Mouse (Mus musculus) CH12.LX (cell line): ENCODE data around the gene Socs7.

Experiments
- CTCF ChIP-seq, 2 experiments: IDR thresholded peaks in 1 of 2; conservative IDR thresholded peaks in 1 of 2; 2 replicates each; pipeline ENCODE4 v1.5.1; 2011 to 2012; ENCODE audit warnings: low read depth in 2 of 2, low read length in 2 of 2, improper control_type of control experiment in 1 of 2, inconsistent platforms in 1 of 2, mild to moderate bottlenecking in 1 of 2, moderate library complexity in 1 of 2
- HCFC1 ChIP-seq: IDR thresholded peaks from 2 replicates; pipeline ENCODE4 v1.6.1; 2012; ENCODE audit warnings: low read depth, mild to moderate bottlenecking, inconsistent platforms, low read length, improper control_type of control experiment
- NRF1 ChIP-seq: IDR thresholded peaks from 2 replicates; pipeline ENCODE4 v1.6.1; 2014; ENCODE audit warnings: low read depth, mild to moderate bottlenecking, inconsistent platforms, low read length, improper control_type of control experiment, moderate library complexity
- POLR2A ChIP-seq: IDR thresholded peaks from 2 replicates; pipeline ENCODE4 v1.6.1; 2011; ENCODE audit warnings: low read depth, mild to moderate bottlenecking, improper control_type of control experiment, low read length
- USF2 ChIP-seq: conservative IDR thresholded peaks from 2 replicates; pipeline ENCODE4 v1.6.1; 2011; ENCODE audit warnings: low read depth, low read length, improper control_type of control experiment

DNA sequence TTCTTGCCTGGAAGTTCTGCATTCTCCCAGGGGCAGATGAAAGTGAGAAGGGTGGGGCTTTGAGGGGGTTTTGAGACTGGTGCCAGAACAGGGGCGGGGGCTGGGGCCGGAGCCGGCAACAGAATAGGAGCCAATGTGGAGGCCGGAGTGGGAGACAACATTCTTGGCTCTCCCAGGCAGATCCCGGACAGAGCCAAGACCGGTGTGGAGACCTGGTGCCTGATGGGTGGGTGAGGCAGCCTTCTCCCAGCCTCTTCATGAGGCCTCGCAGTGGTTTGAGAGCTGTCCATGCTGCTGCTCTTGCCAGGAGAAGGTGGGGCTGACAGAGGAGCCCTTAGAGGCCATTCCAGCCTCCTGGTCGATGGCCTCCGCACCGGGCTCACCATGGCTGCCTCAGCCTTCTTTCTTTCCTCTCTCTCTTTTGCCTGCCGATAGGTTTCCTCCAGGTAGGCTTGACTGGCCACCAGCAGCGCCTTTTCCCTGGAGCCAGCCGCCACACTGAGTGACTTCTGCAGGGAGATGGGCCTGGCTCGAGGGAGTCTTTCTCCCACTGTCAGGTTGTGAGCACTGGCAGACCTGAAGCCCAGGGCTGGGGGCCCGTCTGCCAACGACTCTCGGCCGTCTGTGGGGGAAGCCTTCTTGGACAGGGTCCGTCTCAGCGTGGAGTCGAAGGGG, 23.9 kb upstream of the Socs7 start:
- no peak for TF ChIP-seq USF2
- TF ChIP-seq NRF1 = no peak
- no peak for TF ChIP-seq POLR2A
- TF ChIP-seq CTCF (conservative IDR thresholded peaks at IDR 0.05 in 1 of 2, IDR thresholded peaks at IDR 0.05 in 1 of 2; ENCODE audit: low read depth in 2 of 2, low read length in 2 of 2) = no peak
- TF ChIP-seq HCFC1 = no peak
